ENCODE assay signal across 10 mouse cellular contexts in genomic region chr16:31412321-31412720, GRCm38 (mm10). TPM values are rescaled to one million over a fixed set of nuclear protein-coding genes. Genes with fewer than 3 reads are reported as not detected.
DNase-seq lines count a peak whose midpoint lies in the region; ATAC-seq lines count a peak whose summit lies in the region.
"Had no signal": no experiment of that assay in that cellular context is flagged by ENCODE, and none has a peak within 500 bp of the region (broad histone marks: within the 10 kb centered on the region; RNA-seq: fewer than 3 reads in every experiment).

No protein-coding gene starts in this region.

- no peak overlapping the region for H3K9ac ChIP-seq in heart, embryonic 14.5 days (ENCODE audit: low read length)
- no peak overlapping the region for H3K9ac ChIP-seq in forebrain, embryonic 14.5 days (ENCODE audit: low read length)

- no peak overlapping the region for H3K4me2 ChIP-seq in heart, embryonic 14.5 days (ENCODE audit: low read length)
- H3K4me2 ChIP-seq in forebrain, embryonic 14.5 days (ENCODE audit: low read length): no peak overlapping the region

- H3K4me1 ChIP-seq in heart, embryonic 14.5 days (ENCODE audit: control insufficient read depth in 2 of 2, insufficient read depth in 2 of 2, low read length in 2 of 2): no peaks in the 10 kb centered on the region
- no peaks in the 10 kb centered on the region for H3K4me1 ChIP-seq in forebrain, embryonic 14.5 days (ENCODE audit: control insufficient read depth, insufficient read depth, low read length)
- H3K4me1 ChIP-seq: midbrain, embryonic 10.5 days had no signal

- no peak overlapping the region for H3K27ac ChIP-seq in heart, embryonic 14.5 days (replicated peaks in 1 of 2; ENCODE audit: control insufficient read depth in 1 of 2, insufficient read depth in 1 of 2, low read depth in 2 of 2, low read length in 2 of 2)
- H3K27ac ChIP-seq in forebrain, embryonic 14.5 days (ENCODE audit: low read depth, low read length): no peak overlapping the region
- H3K27ac ChIP-seq: midbrain, embryonic 10.5 days had no signal

- no peak overlapping the region for H3K4me3 ChIP-seq in heart, embryonic 14.5 days (ENCODE audit: control insufficient read depth in 1 of 2, insufficient read depth in 1 of 2, low read depth in 1 of 2, low read length in 2 of 2)
- no peak overlapping the region for H3K4me3 ChIP-seq in forebrain, embryonic 14.5 days (ENCODE audit: low read depth, low read length)
- H3K4me3 ChIP-seq: midbrain, embryonic 10.5 days had no signal

- no peaks in the 10 kb centered on the region for H3K9me3 ChIP-seq in heart, embryonic 14.5 days (ENCODE audit: control insufficient read depth, low read length)
- no peaks in the 10 kb centered on the region for H3K9me3 ChIP-seq in forebrain, embryonic 14.5 days (replicated peaks; ENCODE audit: control insufficient read depth, low read length)
- H3K9me3 ChIP-seq: midbrain, embryonic 10.5 days had no signal

- 62% methylated on average over 14 of the region's 14 CpGs for WGBS in heart, embryonic 14.5 days
- 86% methylated on average over 14 of the region's 14 CpGs for WGBS in forebrain, embryonic 14.5 days

- no peaks in the 10 kb centered on the region for H3K27me3 ChIP-seq in heart, embryonic 14.5 days (ENCODE audit: control insufficient read depth, insufficient read depth, low read length)
- H3K27me3 ChIP-seq in forebrain, embryonic 14.5 days (replicated peaks; ENCODE audit: control insufficient read depth, insufficient read depth, low read length): no peaks in the 10 kb centered on the region

- DNase-seq in layer of hippocampus, adult 11-12 months (ENCODE audit: low spot score): peak; percentile 14
- DNase-seq in layer of hippocampus, postnatal 36 days: no peak
- peak; percentile 58 for DNase-seq in brain, adult 2 months (ENCODE audit: low read depth, low spot score)
- DNase-seq in lung, postnatal 25 days (ENCODE audit: low spot score): peak; percentile 20
- DNase-seq in embryo, embryonic 9.5 days (ENCODE audit: extremely low spot score): no peak
- no peak for DNase-seq in spleen, postnatal 36 days (ENCODE audit: low spot score in 2 of 2)
- DNase-seq in forebrain, embryonic 14.5 days (ENCODE audit: low spot score): no peak
- DNase-seq: thymus, postnatal 36 days had no signal

- ATAC-seq in heart, embryonic 14.5 days (ENCODE audit: insufficient number of reproducible peaks, insufficient read depth, low FRiP score, low read depth): peak; percentile 39; the same call in 1 of the 2 replicates
- no peak for ATAC-seq in forebrain, embryonic 14.5 days

- no peaks in the 10 kb centered on the region for H3K36me3 ChIP-seq in heart, embryonic 14.5 days (ENCODE audit: control insufficient read depth, insufficient read depth, low read length)
- H3K36me3 ChIP-seq in forebrain, embryonic 14.5 days (ENCODE audit: control insufficient read depth, insufficient read depth, low read length): no peaks in the 10 kb centered on the region
- H3K36me3 ChIP-seq: midbrain, embryonic 10.5 days had no signal

RNA-seq across cellular contexts. Expression of gene Bdh1, which starts 9.8 kb away (rescaled TPM):
- 100 to 1,000 TPM in 1 of 2 experiments, 10 to 100 TPM in 1; 94.4 to 105 TPM for total RNA-seq in layer of hippocampus, postnatal 36 days (2021)
- polyA plus RNA-seq in heart, embryonic 14.5 days (2014; fragmentation: Nextera tagmentation; extraction: Ambion mirVana): 7.7 and 9.0 TPM in 2 replicates
- 125 and 139 TPM in 2 replicates for polyA plus RNA-seq in forebrain, embryonic 14.5 days (2014; fragmentation: Nextera tagmentation; extraction: Ambion mirVana)

Comparison
In these comparisons a context has a peak if more than half of its experiments do, and no peak if none do; other contexts are left out.
1. DNase-seq: peak in layer of hippocampus, adult 11-12 months (single experiment), brain, adult 2 months (single experiment) and lung, postnatal 25 days (single experiment); none in layer of hippocampus, postnatal 36 days (0 of 2), embryo, embryonic 9.5 days (single experiment), spleen, postnatal 36 days (0 of 2) and forebrain, embryonic 14.5 days (single experiment).
2. RNA of gene Bdh1, which starts 9.8 kb away (polyA plus RNA-seq): 125 to 139 TPM in forebrain, embryonic 14.5 days; 7.7 to 9.0 TPM in heart, embryonic 14.5 days; every median in the first group is over 10 times any median in the second.